Mouse (Mus musculus) liver (tissue): ENCODE data around the gene Tmem128.

ENCODE experiments used
- DNase-seq: peaks from one replicate; pipeline ENCODE4 v3.0.0-alpha.2; 2020; ENCODE audit warnings: mixed read lengths

The Tmem128 gene

GRCm38 (mm10) chr5:38277936-38278600, 18.1 kb downstream of the Tmem128 start:
- DNase-seq = no peak

GRCm38 (mm10) chr5:38280075-38280474, 20.1 kb downstream of the Tmem128 start:
- no peak for DNase-seq

DNA sequence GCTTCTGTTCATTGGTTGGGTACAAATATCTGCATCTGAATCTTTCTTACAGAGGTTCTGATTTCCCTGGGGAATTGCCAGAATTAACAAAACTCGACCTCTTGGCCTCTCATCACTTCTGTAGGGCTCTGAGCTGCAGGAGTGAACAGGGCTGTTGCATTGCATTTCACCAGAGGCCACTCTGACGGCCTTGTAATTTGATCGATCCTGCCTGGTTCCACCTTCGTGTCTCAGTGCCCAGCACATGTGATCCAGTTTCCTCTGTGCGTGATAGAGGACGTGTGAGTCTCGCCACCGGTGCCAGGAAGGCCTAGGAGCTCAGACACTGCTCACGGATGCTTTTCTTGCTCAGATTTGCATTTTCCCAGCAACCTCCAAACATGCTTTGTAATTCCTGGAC, 25.7 kb downstream of the Tmem128 start:
- DNase-seq = no peak

DNA sequence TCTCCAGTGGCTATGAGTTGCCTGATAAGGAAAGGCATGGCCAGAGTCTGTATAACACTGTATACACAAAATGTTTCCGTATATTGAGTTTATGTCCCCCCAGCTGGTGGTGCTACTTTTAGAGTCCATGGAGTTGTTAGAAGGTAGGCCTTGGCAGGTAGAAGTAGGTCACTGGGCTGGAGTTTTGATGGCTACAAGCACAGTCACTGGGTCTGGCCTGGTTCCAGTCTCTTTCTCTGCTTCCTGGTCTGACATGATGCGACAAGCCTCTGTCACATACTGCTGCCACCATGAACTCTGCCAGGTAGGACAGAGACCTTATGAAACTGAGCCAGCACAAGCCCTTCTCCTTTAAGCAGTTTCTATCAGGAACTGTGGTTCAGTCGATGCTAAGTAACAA, 28.5 kb downstream of the Tmem128 start:
- DNase-seq = no peak

GRCm38 (mm10) chr5:38301761-38302411, 41.9 kb downstream of the Tmem128 start:
- DNase-seq = no peak

- no peak for DNase-seq
Measured at GRCm38 (mm10) chr5:38302651-38303050, 42.7 kb downstream of the Tmem128 start.

DNA sequence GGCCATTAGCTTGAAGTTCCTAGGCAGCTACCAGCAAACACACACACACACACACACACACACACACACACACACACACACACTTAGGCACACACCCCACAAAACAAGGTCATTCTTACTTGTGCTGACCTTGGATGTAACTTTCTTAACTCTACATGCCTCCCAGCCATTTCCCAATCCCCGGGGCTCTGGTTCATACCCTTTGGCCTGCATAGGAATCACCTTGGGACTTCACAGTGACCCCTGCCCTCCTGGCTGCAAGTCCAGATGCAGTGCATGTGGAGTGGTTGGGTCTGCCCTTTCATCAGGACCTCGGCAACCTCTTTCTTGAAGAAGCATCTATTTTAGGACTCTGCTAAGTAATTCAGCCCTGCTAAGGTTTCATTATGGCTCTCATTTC, 45.3 kb downstream of the Tmem128 start:
- DNase-seq = no peak

DNA sequence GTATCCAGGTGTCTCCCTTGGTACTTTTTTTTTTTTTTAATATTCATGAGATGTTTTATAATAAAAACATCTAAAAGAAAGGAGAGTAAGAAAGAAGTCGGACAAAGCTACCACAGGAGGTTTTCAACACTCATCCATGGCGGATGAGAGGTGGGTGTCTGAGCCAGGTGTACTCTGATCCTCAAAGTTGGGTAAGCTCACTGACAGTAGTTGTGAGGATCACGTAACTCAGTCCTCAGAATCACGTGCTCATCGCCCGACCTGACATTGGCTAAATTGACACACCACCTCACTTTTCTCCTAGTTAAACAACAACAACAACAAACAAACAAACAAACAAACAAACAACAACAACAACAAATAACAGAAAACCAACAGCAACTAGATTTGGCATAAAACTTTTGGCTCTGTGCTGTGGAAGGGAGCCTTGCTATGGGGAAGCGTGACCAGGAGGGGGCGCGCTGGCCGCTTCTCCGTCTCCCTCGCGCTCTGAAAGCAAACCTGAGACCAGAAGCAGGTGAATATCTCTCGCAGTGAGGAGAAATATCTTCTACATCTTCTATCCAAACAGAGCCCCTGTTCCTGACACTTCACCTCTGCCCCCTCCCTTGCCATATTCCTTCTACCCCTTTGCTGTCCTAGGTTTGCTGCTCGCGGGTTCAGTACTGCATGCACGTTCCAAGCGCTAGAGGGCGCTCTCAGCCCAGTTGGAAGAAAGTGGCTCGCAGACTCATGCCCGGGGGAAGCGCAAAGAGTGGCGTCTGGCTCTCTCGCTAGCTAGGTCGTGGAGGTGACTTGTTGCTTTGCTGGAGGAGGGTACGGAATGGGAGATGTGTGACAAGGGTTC, 47.5 kb downstream of the Tmem128 start:
- peak; percentile 87 for DNase-seq

DNA sequence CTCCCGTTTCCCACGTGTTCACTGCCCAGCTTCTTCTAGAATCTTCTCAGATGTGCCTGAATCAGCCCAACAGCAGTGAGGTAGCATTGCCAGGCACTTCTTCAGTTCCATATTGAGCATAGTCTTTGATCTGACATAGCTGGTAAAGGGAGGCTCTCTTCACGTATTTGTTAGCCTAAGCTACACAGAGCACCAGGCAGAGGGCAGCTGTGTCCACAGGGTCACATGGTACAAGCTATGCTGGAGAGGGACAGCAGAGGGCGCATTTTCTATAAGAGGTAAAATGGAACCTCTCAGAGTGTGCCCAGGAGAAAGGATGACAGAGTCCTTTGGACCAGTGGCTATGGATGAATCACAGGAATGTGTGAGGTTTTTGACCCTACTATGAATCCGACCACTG, 48.9 kb downstream of the Tmem128 start:
- peak; percentile 66 for DNase-seq

GRCm38 (mm10) chr5:38309795-38310194, 49.8 kb downstream of the Tmem128 start:
- no peak for DNase-seq
